Mouse (Mus musculus) limb, embryonic 14.5 days (tissue): Measurements from ENCODE around the gene Arhgap20. TPM values are rescaled to one million over a fixed set of nuclear protein-coding genes. Genes with fewer than 3 reads are reported as not detected.

Experiments used
- ATAC-seq: fragments of 200-750 bp; cut with Nextera tagmentation; 2 replicates; pipeline ENCODE4 v1.8.0; 2017; ENCODE audit warnings: low read depth, moderate number of reproducible peaks, moderate TSS enrichment; ENCODE audit not compliant: low FRiP score
- DNase-seq: peaks from one replicate; pipeline ENCODE4 v3.0.0-alpha.2; 2015; ENCODE audit warnings: low spot score
- H3K27ac ChIP-seq: fragments of 300-500 bp; sonication (generic); replicated peaks from 2 replicates; pipeline ENCODE4 v1.5.1; 2014; ENCODE audit warnings: low read depth, mild to moderate bottlenecking, low read length, moderate library complexity, mixed read lengths
- H3K27me3 ChIP-seq: fragments of 300-500 bp; sonication (generic); 2 replicates; pipeline ENCODE4 v1.6.1; 2014; ENCODE audit warnings: low read length, mixed read lengths; ENCODE audit not compliant: control insufficient read depth, insufficient read depth
- H3K36me3 ChIP-seq: fragments of 300-500 bp; sonication (generic); 2 replicates; pipeline ENCODE4 v1.6.1; 2014; ENCODE audit warnings: mild to moderate bottlenecking, low read length, moderate library complexity, mixed read lengths; ENCODE audit not compliant: control insufficient read depth, insufficient read depth
- H3K4me1 ChIP-seq: fragments of 300-500 bp; sonication (generic); 2 replicates; pipeline ENCODE4 v1.6.1; 2014; ENCODE audit warnings: antibody characterized with exemption, low read length, mixed read lengths; ENCODE audit not compliant: control insufficient read depth, insufficient read depth
- H3K4me2 ChIP-seq: fragments of 300-500 bp; sonication (generic); replicated peaks from 2 replicates; pipeline ENCODE4 v1.6.1; 2014; ENCODE audit warnings: low read depth, mild to moderate bottlenecking, low read length, moderate library complexity; ENCODE audit not compliant: severe bottlenecking
- H3K4me3 ChIP-seq: fragments of 300-500 bp; sonication (generic); replicated peaks from 2 replicates; pipeline ENCODE4 v1.5.1; 2014; ENCODE audit warnings: low read length
- H3K9ac ChIP-seq: fragments of 300-500 bp; sonication (generic); 2 replicates; pipeline ENCODE4 v1.6.1; 2014; ENCODE audit warnings: mild to moderate bottlenecking, low read depth, low read length, moderate library complexity; ENCODE audit not compliant: severe bottlenecking
- H3K9me3 ChIP-seq: fragments of 300-500 bp; sonication (generic); 2 replicates; pipeline ENCODE4 v1.6.1; 2016; ENCODE audit warnings: low read length; ENCODE audit not compliant: control insufficient read depth
- POLR2A ChIP-seq: fragments of 200-500 bp; IDR thresholded peaks from 2 replicates; pipeline ENCODE4 v1.8.0; 2012; ENCODE audit warnings: inconsistent platforms, mild to moderate bottlenecking, moderate library complexity, borderline replicate concordance; ENCODE audit not compliant: insufficient read depth, insufficient read length; ENCODE audit errors: extremely low read depth
- WGBS: fragments of 180-500 bp; shearing (Covaris S2); extraction: QIAGEN DNeasy Blood & Tissue Kit; methylation state at CpG from one replicate; pipeline ENCODE4 v1.1.7; 2014; 5-methylcytosine and 5-hydroxymethylcytosine counted together
- polyA plus RNA-seq, 2 experiments: library from polyadenylated mRNA; depleted of rRNA in 1 of 2; stranded (reverse) in 1 of 2; unstranded in 1 of 2; fragments of >200 nt; fragmentation: Nextera tagmentation in 1 of 2; extraction: Ambion mirVana in 1 of 2; gene quantifications; 2 replicates each; pipeline versions ENCODE4 v1.2.1 to v1.2.3; 2012 to 2014

The Arhgap20 gene
- polyA plus RNA-seq (2012; rRNA removed) = 5.8 and 6.0 TPM in 2 replicates
- 10.9 and 13.6 TPM in 2 replicates for polyA plus RNA-seq (2014; fragmentation: Nextera tagmentation; extraction: Ambion mirVana)

DNA sequence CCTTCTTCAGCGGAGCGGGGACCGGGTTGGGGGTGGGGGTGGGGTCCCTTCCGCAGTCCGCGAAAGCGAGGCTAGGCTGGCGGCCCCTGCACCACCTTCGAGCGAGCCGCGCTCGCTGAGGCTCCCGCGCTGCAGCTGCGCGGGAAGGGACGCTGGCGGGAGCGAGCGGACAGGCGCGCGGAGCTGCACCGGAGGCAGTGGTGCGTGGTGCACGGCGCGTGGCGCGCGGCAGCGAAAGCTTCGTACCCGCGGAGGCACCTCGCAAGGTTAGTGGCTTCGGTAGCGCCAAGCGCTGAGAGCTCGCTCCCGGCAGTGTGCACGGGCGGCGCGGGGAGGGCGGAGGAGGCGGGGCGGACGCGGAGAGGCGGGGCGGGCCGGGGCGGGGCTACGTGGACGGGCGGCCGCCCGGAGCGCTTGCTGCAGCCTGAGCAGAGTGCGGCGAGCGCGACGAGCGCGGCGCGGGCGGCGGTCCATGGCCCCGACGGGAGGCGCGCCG is at the start of gene Arhgap20:
Gene Arhgap20 (plus strand): TSS at position 417 of the 496 bp plus-strand sequence.
- H3K4me2 ChIP-seq = peak within 1 kb of the TSS; percentile 91
- ATAC-seq = peak; percentile 96
- peaks cover 20% of the 10 kb centered on the region; the same call in 1 of the 2 replicates for H3K27me3 ChIP-seq

DNA sequence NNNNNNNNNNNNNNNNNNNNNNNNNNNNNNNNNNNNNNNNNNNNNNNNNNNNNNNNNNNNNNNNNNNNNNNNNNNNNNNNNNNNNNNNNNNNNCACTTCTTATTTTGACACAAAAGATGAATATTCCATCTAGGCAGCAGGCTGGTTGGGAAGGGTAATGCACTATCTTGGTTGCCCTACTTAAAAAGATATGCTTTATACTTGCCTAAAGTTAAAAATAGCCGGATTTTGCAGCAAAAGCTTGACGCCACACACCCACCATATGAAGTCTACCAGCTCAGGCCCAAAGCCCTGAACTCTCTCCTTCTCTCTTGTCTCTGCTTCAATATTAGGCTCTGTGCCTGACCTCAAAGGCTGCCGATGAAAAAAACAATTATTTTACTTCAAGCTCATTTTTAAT is 46.3 kb upstream of the Arhgap20 start:
- H3K36me3 ChIP-seq = no peaks in the 10 kb centered on the region
- no peaks in the 10 kb centered on the region for H3K27me3 ChIP-seq
- ATAC-seq = no peak
- H3K9me3 ChIP-seq = no peaks in the 10 kb centered on the region
- H3K4me3 ChIP-seq = no peak overlapping the region
- H3K4me1 ChIP-seq = no peaks in the 10 kb centered on the region
- DNase-seq = no peak
- no peak overlapping the region for H3K4me2 ChIP-seq
- no peak overlapping the region for H3K27ac ChIP-seq
- WGBS = 90% methylated on average over 3 of the region's 3 CpGs
- H3K9ac ChIP-seq = no peak overlapping the region
- no peak for TF ChIP-seq POLR2A

More for the DNA sequence above, at the start of gene Arhgap20:
- H3K27ac ChIP-seq = peak within 1 kb of the TSS; percentile 74; the same call in 1 of the 2 replicates
- peak; percentile 66 for DNase-seq
- H3K36me3 ChIP-seq = no peaks in the 10 kb centered on the region
- H3K4me1 ChIP-seq = no peaks in the 10 kb centered on the region
- peak within 1 kb of the TSS; percentile 68 for H3K9ac ChIP-seq
- no peaks in the 10 kb centered on the region for H3K9me3 ChIP-seq
- WGBS = 2% methylated on average over 10 of the region's 77 CpGs
- peak within 1 kb of the TSS; percentile 77 for H3K4me3 ChIP-seq
- TF ChIP-seq POLR2A = no peak

DNA sequence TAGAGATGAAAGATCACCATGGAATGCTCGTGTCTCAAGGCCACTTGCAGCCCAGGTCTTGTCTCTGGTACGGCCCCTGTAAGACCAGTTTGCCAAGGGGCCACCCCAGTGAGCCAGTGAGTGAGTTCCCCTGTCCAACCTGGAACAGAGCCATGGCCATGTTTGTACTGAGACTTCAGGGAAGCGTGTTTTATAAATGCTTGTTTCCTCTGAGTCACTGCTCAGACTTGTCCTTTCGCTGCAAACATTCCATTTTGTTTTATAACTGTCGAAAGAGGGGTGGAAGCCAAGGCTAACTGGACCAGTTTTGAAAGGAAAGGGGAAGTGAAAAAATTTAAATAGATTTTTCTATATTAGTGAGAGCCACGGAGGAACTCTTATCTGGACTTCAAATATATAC is 37.2 kb upstream of the Arhgap20 start:
- H3K9me3 ChIP-seq = no peaks in the 10 kb centered on the region
- 45% methylated on average over 6 of the region's 6 CpGs for WGBS
- ATAC-seq (no peak), DNase-seq (peak; percentile 13)
- no peak for TF ChIP-seq POLR2A
- H3K27ac ChIP-seq = no peak overlapping the region
- no peak overlapping the region for H3K4me2 ChIP-seq
- H3K36me3 ChIP-seq = no peaks in the 10 kb centered on the region
- H3K4me3 ChIP-seq = no peak overlapping the region
- no peaks in the 10 kb centered on the region for H3K4me1 ChIP-seq
- no peaks in the 10 kb centered on the region for H3K27me3 ChIP-seq
- H3K9ac ChIP-seq = no peak overlapping the region

DNA sequence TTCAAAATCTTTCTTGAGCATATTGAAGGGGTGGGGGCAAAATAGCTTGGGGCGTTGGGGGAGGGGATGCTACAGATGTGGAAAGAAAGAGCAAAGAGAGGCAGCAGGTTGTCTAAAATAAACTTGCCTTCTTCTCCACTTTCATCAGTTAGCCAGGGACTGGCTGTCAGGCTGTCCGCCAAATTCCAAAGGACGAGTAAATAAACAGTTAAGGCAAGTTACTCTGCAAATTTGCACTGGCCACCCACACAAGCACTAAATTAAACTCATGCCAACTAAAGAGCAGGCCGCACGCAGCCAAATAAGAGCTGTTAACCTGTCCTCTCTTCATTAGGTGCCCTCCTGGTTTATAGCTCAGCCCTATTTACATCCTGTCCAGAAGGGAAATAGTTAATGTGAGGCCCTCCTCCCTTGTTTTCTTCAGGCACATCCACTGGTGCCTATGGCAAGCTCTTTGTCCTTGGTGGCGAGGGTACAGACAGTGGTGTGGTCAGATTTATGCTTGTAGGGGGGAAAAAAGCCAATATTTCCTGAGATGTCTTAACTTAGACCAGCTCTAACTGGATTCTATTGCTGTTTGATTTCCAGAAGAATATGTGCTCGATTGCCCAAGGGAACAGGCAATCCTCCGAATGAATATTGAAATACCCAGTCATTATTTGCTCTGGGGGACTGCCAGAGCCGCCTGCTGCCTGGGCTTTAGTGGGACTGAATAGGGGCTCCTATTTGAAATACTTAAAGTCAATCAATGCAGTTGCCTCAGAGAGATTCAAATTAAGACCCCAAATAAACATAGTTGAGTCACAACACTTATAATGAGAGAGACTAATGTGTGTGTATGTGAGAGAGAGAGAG is 29.7 kb upstream of the Arhgap20 start:
- peak; percentile 13 for DNase-seq
- H3K27ac ChIP-seq = no peak overlapping the region
- no peaks in the 10 kb centered on the region for H3K9me3 ChIP-seq
- no peak overlapping the region for H3K9ac ChIP-seq
- no peaks in the 10 kb centered on the region for H3K36me3 ChIP-seq
- peaks cover 13% of the 10 kb centered on the region; the same call in 1 of the 2 replicates for H3K4me1 ChIP-seq
- no peak for ATAC-seq
- no peak for TF ChIP-seq POLR2A
- H3K27me3 ChIP-seq = no peaks in the 10 kb centered on the region
- 30% methylated on average over 9 of the region's 9 CpGs for WGBS
- H3K4me3 ChIP-seq = no peak overlapping the region
- no peak overlapping the region for H3K4me2 ChIP-seq

DNA sequence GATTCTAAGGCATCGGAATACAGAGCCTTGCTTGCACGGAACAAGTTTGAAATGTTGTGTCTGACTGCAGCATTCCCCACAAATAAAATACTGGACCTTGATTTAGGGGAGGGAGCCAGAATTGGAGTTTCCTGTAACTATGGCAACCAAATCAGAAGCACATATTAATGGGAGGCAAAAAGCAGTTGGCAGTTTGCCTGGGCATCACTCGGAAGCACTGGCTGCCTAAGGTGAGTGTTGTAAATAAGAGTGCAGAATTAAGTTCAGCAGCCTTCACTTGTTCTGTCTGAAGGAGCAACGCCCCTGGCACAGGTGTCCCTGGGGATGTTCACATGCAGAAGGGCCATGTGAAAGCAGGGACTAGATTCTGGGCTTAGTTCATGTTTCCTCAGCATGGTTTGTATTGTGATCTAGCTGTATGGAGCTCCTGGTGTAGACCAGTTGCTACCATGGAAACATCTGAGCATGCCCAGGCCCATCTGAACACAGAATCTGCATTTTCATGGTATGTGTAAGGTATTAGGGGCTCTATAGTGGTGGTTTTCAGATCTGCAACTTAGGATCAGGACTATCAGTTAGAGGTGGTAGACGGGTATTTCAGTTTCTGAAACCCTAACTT is 28.3 kb upstream of the Arhgap20 start:
- Histone ChIP-seq H3K36me3 (no peaks in the 10 kb centered on the region), H3K4me1 (peaks cover 13% of the 10 kb centered on the region; the same call in 1 of the 2 replicates), H3K4me3 (no peak overlapping the region), H3K27me3 (no peaks in the 10 kb centered on the region), H3K9me3 (no peaks in the 10 kb centered on the region), H3K27ac (no peak overlapping the region), H3K9ac (no peak overlapping the region), H3K4me2 (no peak overlapping the region)
- 51% methylated on average over 5 of the region's 5 CpGs for WGBS
- TF ChIP-seq POLR2A = no peak
- no peak for ATAC-seq
- peak; percentile 29 for DNase-seq
